Mouse (Mus musculus) heart, embryonic 16.5 days (tissue): ENCODE measurements around the gene Emilin1. TPM values are rescaled to one million over a fixed set of nuclear protein-coding genes. Genes with fewer than 3 reads are reported as not detected.

Experiments
- ATAC-seq: fragments of 200-750 bp; cut with Nextera tagmentation; replicated peaks from 2 replicates; pipeline ENCODE4 v1.8.0; 2017; ENCODE audit warnings: moderate number of reproducible peaks; ENCODE audit not compliant: insufficient read depth, low FRiP score; ENCODE audit errors: extremely low read depth
- H3K27ac ChIP-seq: fragments of 300-500 bp; sonication (generic); 2 replicates; pipeline ENCODE4 v1.5.1; 2014; ENCODE audit warnings: mild to moderate bottlenecking, low read length, control low read depth, moderate library complexity
- H3K27me3 ChIP-seq: fragments of 300-500 bp; sonication (generic); 2 replicates; pipeline ENCODE4 v1.6.1; 2014; ENCODE audit warnings: low read length, mixed read lengths; ENCODE audit not compliant: control insufficient read depth, insufficient read depth
- H3K36me3 ChIP-seq: fragments of 300-500 bp; sonication (generic); 2 replicates; pipeline ENCODE4 v1.6.1; 2014; ENCODE audit not compliant: control insufficient read depth, insufficient read depth
- H3K4me1 ChIP-seq: fragments of 300-500 bp; sonication (generic); 2 replicates; pipeline ENCODE4 v1.6.1; 2014; ENCODE audit warnings: low read length, mixed read lengths; ENCODE audit not compliant: control insufficient read depth, insufficient read depth
- H3K4me2 ChIP-seq: fragments of 300-500 bp; sonication (generic); 2 replicates; pipeline ENCODE4 v1.6.1; 2014; ENCODE audit warnings: low read depth, mild to moderate bottlenecking, control low read depth, low read length
- H3K4me3 ChIP-seq: fragments of 300-500 bp; sonication (generic); 2 replicates; pipeline ENCODE4 v1.5.1; 2014; ENCODE audit warnings: mild to moderate bottlenecking, control low read depth, low read length
- H3K9ac ChIP-seq: fragments of 300-500 bp; sonication (generic); 2 replicates; pipeline ENCODE4 v1.6.1; 2014; ENCODE audit warnings: low read length, control low read depth
- H3K9me3 ChIP-seq: fragments of 300-500 bp; sonication (generic); replicated peaks from 2 replicates; pipeline ENCODE4 v1.6.1; 2016; ENCODE audit warnings: low read length; ENCODE audit not compliant: control insufficient read depth
- WGBS: fragments of 180-500 bp; shearing (Covaris S2); extraction: QIAGEN DNeasy Blood & Tissue Kit; methylation state at CpG from one replicate; pipeline ENCODE4 v1.1.7; 2014; 5-methylcytosine and 5-hydroxymethylcytosine counted together
- polyA plus RNA-seq: library from polyadenylated mRNA; unstranded; fragments of >200 nt; fragmentation: Nextera tagmentation; extraction: Ambion mirVana; gene quantifications from 2 replicates; pipeline ENCODE4 v1.2.1, GENCODE M21; 2015

The Emilin1 gene
- polyA plus RNA-seq, 1 experiment from 2014 or later = 145 TPM

DNA sequence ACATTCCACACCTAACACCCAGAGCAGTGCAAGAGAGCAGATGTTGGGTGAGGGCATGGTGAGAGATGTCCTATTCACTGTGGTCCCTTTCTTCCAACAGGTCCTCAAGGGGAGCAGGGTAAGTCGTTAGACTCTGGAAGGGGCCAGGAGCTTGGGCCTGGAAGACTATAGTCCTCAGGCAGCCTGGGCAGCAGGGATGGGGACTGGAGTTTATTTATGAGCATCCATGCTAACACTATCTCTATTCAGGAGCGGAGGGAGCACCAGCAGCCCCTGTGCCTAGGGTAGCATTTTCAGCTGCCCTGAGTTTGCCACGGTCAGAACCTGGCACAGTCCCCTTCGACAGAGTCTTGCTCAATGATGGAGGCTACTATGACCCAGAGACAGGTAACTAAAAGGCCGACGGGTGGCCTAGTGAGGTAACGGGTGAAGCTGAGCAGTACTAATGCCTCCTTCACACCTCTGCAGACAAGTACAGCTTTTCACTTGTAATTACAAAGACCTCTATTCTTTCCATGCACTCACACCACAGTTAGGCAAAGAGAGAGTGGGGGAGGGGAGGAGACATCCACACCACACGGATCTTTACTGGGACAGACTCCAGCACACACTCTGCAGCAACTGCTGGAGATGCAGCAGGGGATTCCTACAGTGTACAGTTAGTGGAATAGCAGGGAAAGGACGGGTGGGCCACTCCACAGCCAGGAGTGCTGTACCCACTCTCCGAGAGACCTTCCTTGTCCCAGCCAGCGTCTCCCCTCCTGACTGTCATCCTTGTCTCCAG lies 6.8 kb downstream of the Emilin1 start:
- no peak overlapping the region for H3K9ac ChIP-seq
- peak overlapping the region; percentile 73; the same call in 1 of the 2 replicates for H3K4me2 ChIP-seq
- peaks cover 32% of the 10 kb centered on the region for H3K4me1 ChIP-seq
- H3K27ac ChIP-seq = no peak overlapping the region
- no peak overlapping the region for H3K4me3 ChIP-seq
- H3K27me3 ChIP-seq = no peaks in the 10 kb centered on the region
- H3K9me3 ChIP-seq = no peaks in the 10 kb centered on the region
- H3K36me3 ChIP-seq = peaks cover 5% of the 10 kb centered on the region
- ATAC-seq = no peak
- WGBS = 74% methylated on average over 11 of the region's 11 CpGs

DNA sequence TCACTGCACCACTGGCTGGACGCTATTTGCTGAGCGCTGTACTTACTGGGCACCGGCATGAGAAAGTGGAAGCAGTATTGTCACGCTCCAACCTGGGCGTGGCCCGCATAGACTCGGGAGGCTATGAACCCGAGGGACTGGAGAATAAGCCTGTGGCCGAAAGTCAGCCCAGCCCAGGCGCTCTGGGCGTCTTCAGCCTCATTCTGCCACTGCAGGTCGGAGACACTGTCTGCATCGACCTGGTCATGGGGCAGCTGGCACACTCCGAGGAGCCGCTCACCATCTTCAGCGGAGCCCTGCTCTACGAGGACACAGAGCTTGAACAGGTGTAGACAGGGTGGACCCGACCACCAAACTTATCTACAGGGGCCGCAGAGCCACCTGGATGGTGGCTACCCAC lies 7.4 kb downstream of the Emilin1 start:
- peaks cover 29% of the 10 kb centered on the region for H3K4me1 ChIP-seq
- peak overlapping the region; percentile 73 for H3K4me2 ChIP-seq
- no peak for ATAC-seq
- no peaks in the 10 kb centered on the region for H3K27me3 ChIP-seq
- H3K9ac ChIP-seq = peak overlapping the region; percentile 21; the same call in 1 of the 2 replicates
- WGBS = 65% methylated on average over 19 of the region's 19 CpGs
- H3K4me3 ChIP-seq = no peak overlapping the region
- peaks cover 5% of the 10 kb centered on the region for H3K36me3 ChIP-seq
- no peak overlapping the region for H3K27ac ChIP-seq
- no peaks in the 10 kb centered on the region for H3K9me3 ChIP-seq

DNA sequence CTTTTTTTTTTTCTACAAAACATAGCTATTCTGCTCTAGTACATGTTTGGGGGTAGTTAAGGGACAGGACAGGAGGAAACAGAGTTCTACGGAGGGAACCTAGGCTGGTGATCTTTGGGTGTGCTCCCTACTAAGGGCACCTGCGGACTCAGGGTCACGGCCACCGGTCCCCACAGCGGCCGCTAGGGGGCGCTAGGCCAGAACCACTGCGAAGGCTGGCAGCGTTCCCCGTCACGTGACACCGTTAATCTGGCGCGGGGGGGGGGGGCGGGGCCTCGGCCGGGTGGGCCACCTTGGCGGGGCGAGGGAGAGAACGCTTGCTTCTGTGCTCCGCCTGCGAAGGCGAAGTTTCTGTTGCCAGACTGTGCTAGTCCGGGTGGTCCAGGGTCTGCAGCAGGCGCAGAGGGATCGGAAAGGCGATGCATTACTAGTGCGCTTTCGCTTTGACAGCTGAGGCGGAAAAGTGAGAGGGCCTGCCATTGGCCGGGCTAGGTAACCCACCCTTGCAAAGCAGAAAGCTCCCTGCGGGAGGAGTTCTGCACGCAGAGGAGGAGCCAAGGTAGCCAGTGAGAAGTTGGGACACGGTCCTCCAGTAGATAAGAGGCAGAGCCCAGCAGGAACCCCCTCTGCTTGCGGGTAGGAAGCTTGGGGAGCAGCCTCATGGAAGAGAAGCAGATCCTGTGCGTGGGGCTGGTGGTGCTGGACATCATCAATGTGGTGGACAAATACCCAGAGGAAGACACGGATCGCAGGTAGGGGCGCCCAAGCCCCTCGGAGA lies 8.2 kb downstream of the Emilin1 start, which contains the start of gene Khk:
TSS of gene Khk (plus strand) at position 176 of the 778 bp plus-strand sequence.
- Histone ChIP-seq H3K4me3 (peak within 1 kb of the TSS; percentile 71), H3K27ac (peak within 1 kb of the TSS; percentile 87), H3K4me2 (peak within 1 kb of the TSS; percentile 73), H3K4me1 (peaks cover 23% of the 10 kb centered on the region), H3K27me3 (no peaks in the 10 kb centered on the region), H3K9ac (peak within 1 kb of the TSS; percentile 73), H3K9me3 (no peaks in the 10 kb centered on the region), H3K36me3 (peaks cover 5% of the 10 kb centered on the region)
- WGBS = 1% methylated on average over 37 of the region's 40 CpGs
- ATAC-seq = peak; percentile 77

DNA sequence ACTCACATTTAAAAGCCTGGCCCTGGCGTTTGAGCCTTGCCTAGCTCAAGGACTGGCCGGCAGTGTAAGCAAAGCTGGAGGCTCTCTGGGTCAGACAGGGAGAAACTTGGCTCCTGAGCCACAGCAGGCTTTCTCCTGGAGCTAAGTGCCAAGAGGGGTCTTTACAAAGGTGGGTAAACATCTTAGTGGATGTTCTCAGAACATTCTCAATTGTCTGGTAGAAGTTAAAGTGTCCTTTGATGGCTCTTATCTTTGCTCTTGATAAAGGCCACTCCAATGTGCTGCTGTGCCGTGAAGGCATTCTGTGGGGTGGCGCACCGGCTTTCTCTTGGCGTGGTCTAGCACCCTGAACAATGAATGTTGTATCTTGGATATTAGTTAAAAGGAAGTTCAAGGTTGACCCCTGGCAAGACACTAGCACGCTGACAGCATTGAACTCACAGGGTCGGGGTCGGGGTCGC lies 9.4 kb downstream of the Emilin1 start:
- Histone ChIP-seq H3K27ac (no peak overlapping the region), H3K4me1 (peaks cover 18% of the 10 kb centered on the region), H3K4me2 (peak overlapping the region; percentile 73), H3K36me3 (peaks cover 5% of the 10 kb centered on the region), H3K27me3 (no peaks in the 10 kb centered on the region), H3K4me3 (peak overlapping the region; percentile 71; the same call in 1 of the 2 replicates), H3K9me3 (no peaks in the 10 kb centered on the region), H3K9ac (no peak overlapping the region)
- no peak for ATAC-seq
- WGBS = 47% methylated on average over 10 of the region's 10 CpGs

DNA sequence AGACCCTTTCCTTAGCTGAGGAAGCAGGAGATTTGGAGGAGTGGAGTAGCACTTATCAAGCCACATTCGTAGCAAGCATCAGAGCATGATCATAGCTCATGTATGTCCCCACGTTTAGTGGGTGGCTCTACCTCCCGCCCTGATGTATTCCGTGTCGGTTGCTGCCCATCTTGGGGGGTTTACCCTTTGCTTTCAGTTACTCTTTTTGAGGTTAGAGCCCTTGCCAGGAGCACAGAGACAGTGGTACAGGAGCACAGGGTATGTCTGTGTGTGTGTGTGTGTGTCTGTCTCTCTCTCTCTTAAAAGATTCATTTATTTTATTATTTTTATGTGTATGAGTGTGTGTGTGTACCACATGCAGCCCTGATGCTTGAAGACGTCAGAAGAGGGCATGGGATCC lies 9.9 kb downstream of the Emilin1 start:
- H3K27me3 ChIP-seq = no peaks in the 10 kb centered on the region
- peaks cover 5% of the 10 kb centered on the region for H3K36me3 ChIP-seq
- H3K4me1 ChIP-seq = peaks cover 18% of the 10 kb centered on the region
- H3K9me3 ChIP-seq = no peaks in the 10 kb centered on the region
- no peak overlapping the region for H3K9ac ChIP-seq
- no peak overlapping the region for H3K27ac ChIP-seq
- ATAC-seq = no peak
- H3K4me2 ChIP-seq = peak overlapping the region; percentile 73; the same call in 1 of the 2 replicates
- no peak overlapping the region for H3K4me3 ChIP-seq
- 70% methylated on average over 6 of the region's 6 CpGs for WGBS

DNA sequence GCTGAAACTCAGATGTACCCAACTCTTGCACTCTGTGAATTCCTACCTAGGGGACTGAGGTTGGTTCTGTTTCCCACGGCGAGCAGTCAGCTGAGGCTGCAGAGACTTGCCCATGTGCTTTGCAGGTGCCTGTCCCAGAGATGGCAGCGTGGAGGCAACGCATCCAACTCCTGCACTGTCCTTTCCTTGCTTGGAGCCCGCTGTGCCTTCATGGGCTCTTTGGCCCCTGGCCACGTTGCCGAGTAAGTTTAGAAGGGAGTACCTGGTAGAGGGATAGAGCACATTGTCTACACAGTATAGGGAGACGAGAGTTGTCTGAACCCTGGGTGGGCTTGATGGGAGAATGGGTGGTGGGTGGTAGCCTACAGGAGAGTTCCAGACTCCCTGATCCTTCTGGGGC lies 11.4 kb downstream of the Emilin1 start:
- H3K9me3 ChIP-seq = no peaks in the 10 kb centered on the region
- WGBS = 78% methylated on average over 8 of the region's 8 CpGs

DNA sequence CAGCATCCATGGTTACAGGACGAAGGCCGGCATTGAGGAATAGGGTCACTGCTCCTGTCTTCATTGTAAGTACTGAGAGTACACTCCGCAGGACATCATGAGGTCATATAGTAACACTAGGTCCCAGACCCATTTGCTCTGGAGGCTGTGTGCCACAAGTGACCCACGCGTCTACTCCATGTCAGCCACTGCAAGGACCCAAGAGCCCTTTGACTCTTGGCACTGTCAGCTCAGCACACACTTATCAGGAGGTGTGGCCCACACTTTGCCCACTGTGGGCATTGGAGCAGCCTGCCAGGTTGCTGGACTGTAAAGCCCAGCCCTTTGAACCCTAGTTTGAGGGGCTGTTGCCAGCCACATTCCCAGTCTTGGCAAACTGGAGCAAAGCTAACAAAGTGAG lies 12.0 kb downstream of the Emilin1 start:
- no peak overlapping the region for H3K4me3 ChIP-seq
- 85% methylated on average over 5 of the region's 5 CpGs for WGBS
- no peak overlapping the region for H3K9ac ChIP-seq
- H3K36me3 ChIP-seq = no peaks in the 10 kb centered on the region; the same call in 1 of the 2 replicates
- no peaks in the 10 kb centered on the region for H3K9me3 ChIP-seq
- no peak overlapping the region for H3K4me2 ChIP-seq
- no peaks in the 10 kb centered on the region for H3K27me3 ChIP-seq
- ATAC-seq = no peak
- H3K27ac ChIP-seq = no peak overlapping the region
- peaks cover 18% of the 10 kb centered on the region for H3K4me1 ChIP-seq

More for the DNA sequence above, 11.4 kb downstream of the Emilin1 start:
- Histone ChIP-seq H3K4me3 (no peak overlapping the region), H3K36me3 (no peaks in the 10 kb centered on the region; the same call in 1 of the 2 replicates), H3K9ac (no peak overlapping the region), H3K4me1 (peaks cover 18% of the 10 kb centered on the region), H3K27me3 (no peaks in the 10 kb centered on the region), H3K27ac (no peak overlapping the region), H3K4me2 (no peak overlapping the region)
- ATAC-seq = no peak

DNA sequence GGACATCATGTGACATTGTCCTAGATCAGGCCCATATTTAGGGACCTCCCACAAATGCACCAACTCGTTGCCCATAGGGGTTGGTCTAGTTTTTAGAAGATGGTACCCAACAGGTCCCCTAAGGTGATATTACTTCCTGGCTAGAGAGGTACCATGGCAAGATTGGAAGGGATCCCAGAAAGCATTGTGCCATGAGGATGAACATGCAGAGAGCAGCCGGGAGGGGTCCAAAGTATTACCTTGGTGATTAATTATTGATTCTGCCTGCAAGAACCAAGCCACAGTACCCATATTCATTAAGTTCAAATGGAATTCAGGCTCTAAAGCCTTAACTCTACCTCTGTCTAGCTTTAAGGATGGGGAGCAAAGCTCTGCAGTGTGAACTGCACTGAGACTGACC lies 12.9 kb downstream of the Emilin1 start:
- Histone ChIP-seq H3K9ac (no peak overlapping the region), H3K27ac (no peak overlapping the region), H3K4me1 (peaks cover 13% of the 10 kb centered on the region), H3K36me3 (no peaks in the 10 kb centered on the region), H3K4me3 (no peak overlapping the region), H3K4me2 (no peak overlapping the region), H3K27me3 (no peaks in the 10 kb centered on the region), H3K9me3 (no peaks in the 10 kb centered on the region)
- 81% methylated on average over 2 of the region's 2 CpGs for WGBS
- ATAC-seq = no peak
